21 mouse cellular contexts compared by ENCODE assay signal in genomic region chr2:164957548-164958315, GRCm38 (mm10). TPM values are rescaled to one million over a fixed set of nuclear protein-coding genes. Genes with fewer than 3 reads are reported as not detected.
A peak's percentile ranks its signal among the peaks of the same experiment; 100 is the strongest.
DNase-seq lines count a peak whose midpoint lies in the region; ATAC-seq and TF ChIP-seq lines count a peak whose summit lies in the region.
"Had no signal": no experiment of that assay in that cellular context is flagged by ENCODE, and none has a peak within 500 bp of the region (broad histone marks: within the 10 kb centered on the region; RNA-seq: fewer than 3 reads in every experiment).

No protein-coding gene starts in this region.

- DNase-seq in forebrain, postnatal 0 days, result no peak
- DNase-seq in liver, embryonic 14.5 days (ENCODE audit: low read depth in 3 of 3, low spot score in 3 of 3), result no peak
- peak; percentile 97 for DNase-seq in R1 (ENCODE audit: low read depth, low spot score)
- DNase-seq in frontal cortex, postnatal 36 days (ENCODE audit: low spot score in 2 of 2), result no peak
- DNase-seq: adrenal gland, postnatal 36 days; cerebellum, postnatal 10 days; embryo, embryonic 11 days; heart, adult 11 months; liver, embryonic 13.5 days; lung, postnatal 36 days; thymus, adult 18-20 months had no signal

- no peaks in the 10 kb centered on the region for H3K9me3 ChIP-seq in forebrain, postnatal 0 days (ENCODE audit: low read length)
- H3K9me3 ChIP-seq in forebrain, embryonic 12.5 days, result 0 out of 2 replicates have a peak, but pooled peaks cover 3% of the 10 kb centered on the region
- no peaks in the 10 kb centered on the region for H3K9me3 ChIP-seq in liver, embryonic 14.5 days (ENCODE audit: control insufficient read depth, low read length)
- H3K9me3 ChIP-seq in liver, embryonic 12.5 days (replicated peaks), result no peaks in the 10 kb centered on the region
- 0 out of 2 replicates have a peak, but pooled peaks cover 3% of the 10 kb centered on the region for H3K9me3 ChIP-seq in E14TG2a.4 (ENCODE audit: low read length)
- H3K9me3 ChIP-seq: embryonic facial prominence, embryonic 15.5 days; forebrain, embryonic 10.5 days; heart, embryonic 15.5 days; limb, embryonic 10.5 days; neural tube, embryonic 12.5 days had no signal

- no peak overlapping the region for H3K4me3 ChIP-seq in forebrain, postnatal 0 days (ENCODE audit: low read depth, low read length)
- H3K4me3 ChIP-seq in forebrain, embryonic 12.5 days (replicated peaks), result no peak overlapping the region
- no peak overlapping the region for H3K4me3 ChIP-seq in liver, embryonic 14.5 days (ENCODE audit: insufficient read depth in 1 of 2, low read depth in 2 of 2, low read length in 2 of 2)
- no peak overlapping the region for H3K4me3 ChIP-seq in liver, embryonic 12.5 days
- H3K4me3 ChIP-seq in E14TG2a.4 (replicated peaks; ENCODE audit: low read length), result 0 out of 2 replicates have a peak overlapping the region, but pooled peaks have one; percentile 11
- H3K4me3 ChIP-seq: embryonic facial prominence, embryonic 15.5 days; forebrain, embryonic 10.5 days; heart, embryonic 15.5 days; limb, embryonic 10.5 days; liver, embryonic 13.5 days; neural tube, embryonic 12.5 days had no signal

- no peaks in the 10 kb centered on the region; the same call in 1 of the 2 replicates for H3K27me3 ChIP-seq in forebrain, postnatal 0 days (ENCODE audit: insufficient read depth, low read length)
- H3K27me3 ChIP-seq in forebrain, embryonic 12.5 days, result peaks cover 33% of the 10 kb centered on the region
- no peaks in the 10 kb centered on the region; the same call in 1 of the 2 replicates for H3K27me3 ChIP-seq in liver, embryonic 14.5 days (ENCODE audit: control insufficient read depth, insufficient read depth, low read length)
- H3K27me3 ChIP-seq in liver, embryonic 12.5 days (replicated peaks), result peaks cover 79% of the 10 kb centered on the region
- H3K27me3 ChIP-seq in E14TG2a.4 (ENCODE audit: insufficient read depth, low read length), result peaks cover 27% of the 10 kb centered on the region

- no peaks in the 10 kb centered on the region for H3K36me3 ChIP-seq in forebrain, postnatal 0 days (ENCODE audit: insufficient read depth)
- H3K36me3 ChIP-seq in forebrain, embryonic 12.5 days (replicated peaks), result no peaks in the 10 kb centered on the region
- H3K36me3 ChIP-seq in liver, embryonic 14.5 days (replicated peaks; ENCODE audit: control insufficient read depth, insufficient read depth, low read depth), result no peaks in the 10 kb centered on the region
- H3K36me3 ChIP-seq in liver, embryonic 12.5 days, result no peaks in the 10 kb centered on the region
- no peaks in the 10 kb centered on the region for H3K36me3 ChIP-seq in E14TG2a.4 (ENCODE audit: insufficient read depth, low read length)
- H3K36me3 ChIP-seq: embryonic facial prominence, embryonic 15.5 days; forebrain, embryonic 10.5 days; heart, embryonic 15.5 days; limb, embryonic 10.5 days; liver, embryonic 13.5 days; neural tube, embryonic 12.5 days had no signal

- no peak overlapping the region for H3K9ac ChIP-seq in forebrain, postnatal 0 days
- no peak overlapping the region for H3K9ac ChIP-seq in forebrain, embryonic 12.5 days
- H3K9ac ChIP-seq in liver, embryonic 14.5 days (replicated peaks), result no peak overlapping the region
- no peak overlapping the region for H3K9ac ChIP-seq in liver, embryonic 12.5 days
- H3K9ac ChIP-seq: embryonic facial prominence, embryonic 15.5 days; heart, embryonic 15.5 days; liver, embryonic 13.5 days; neural tube, embryonic 12.5 days had no signal

- peaks cover 7% of the 10 kb centered on the region; the same call in 1 of the 2 replicates for H3K4me1 ChIP-seq in forebrain, postnatal 0 days (ENCODE audit: insufficient read depth)
- H3K4me1 ChIP-seq in forebrain, embryonic 12.5 days, result peaks cover 22% of the 10 kb centered on the region
- H3K4me1 ChIP-seq in liver, embryonic 14.5 days (replicated peaks; ENCODE audit: control insufficient read depth in 2 of 2, insufficient read depth in 2 of 2, low read length in 1 of 2), result peaks cover 0 to 3% of the 10 kb centered on the region in 2 experiments; a peak in 2 of 4 replicates
- H3K4me1 ChIP-seq in liver, embryonic 12.5 days, result peaks cover 24% of the 10 kb centered on the region
- H3K4me1 ChIP-seq in E14TG2a.4 (replicated peaks; ENCODE audit: low read depth, low read length), result peaks cover 55% of the 10 kb centered on the region

- H3K4me2 ChIP-seq in forebrain, postnatal 0 days (ENCODE audit: low read depth), result no peak overlapping the region
- H3K4me2 ChIP-seq in forebrain, embryonic 12.5 days, result no peak overlapping the region
- H3K4me2 ChIP-seq in liver, embryonic 14.5 days (ENCODE audit: low read depth), result no peak overlapping the region
- no peak overlapping the region for H3K4me2 ChIP-seq in liver, embryonic 12.5 days
- H3K4me2 ChIP-seq: embryonic facial prominence, embryonic 15.5 days; heart, embryonic 15.5 days; liver, embryonic 13.5 days; neural tube, embryonic 12.5 days had no signal

- no peak for TF ChIP-seq EP300 in liver, embryonic 14.5 days (IDR thresholded peaks at IDR 0.05; ENCODE audit: low read depth)

- TF ChIP-seq CTCF in forebrain, postnatal 0 days (IDR thresholded peaks at IDR 0.05; ENCODE audit: low read depth), result peak; percentile 21; the same call in 1 of the 2 replicates
- peak; percentile 47 for TF ChIP-seq CTCF in liver, embryonic 14.5 days (IDR thresholded peaks at IDR 0.05; ENCODE audit: low read depth)
- peak; percentile 88 for TF ChIP-seq CTCF in E14TG2a.4 (conservative IDR thresholded peaks at IDR 0.05; ENCODE audit: low read length)

- H3K27ac ChIP-seq in forebrain, postnatal 0 days (ENCODE audit: low read depth, low read length), result no peak overlapping the region
- no peak overlapping the region for H3K27ac ChIP-seq in forebrain, embryonic 12.5 days
- H3K27ac ChIP-seq in liver, embryonic 14.5 days, result no peak overlapping the region
- H3K27ac ChIP-seq in liver, embryonic 12.5 days, result no peak overlapping the region
- H3K27ac ChIP-seq: embryonic facial prominence, embryonic 15.5 days; forebrain, embryonic 10.5 days; heart, embryonic 15.5 days; limb, embryonic 10.5 days; liver, embryonic 13.5 days; neural tube, embryonic 12.5 days had no signal

- no peak for ATAC-seq in forebrain, postnatal 0 days
- no peak for ATAC-seq in forebrain, embryonic 12.5 days (ENCODE audit: low FRiP score)
- ATAC-seq in liver, embryonic 14.5 days (ENCODE audit: insufficient read depth), result no peak
- ATAC-seq in liver, embryonic 12.5 days, result no peak
- ATAC-seq in granulocyte monocyte progenitor cell, adult 5-6 weeks (replicated peaks; ENCODE audit: poor library complexity, severe bottlenecking), result no peak
- ATAC-seq: activated CD4-positive, CD25-positive, alpha-beta regulatory T cell, adult 4 months had no signal

- WGBS in forebrain, postnatal 0 days, result 66% methylated on average over 9 of the region's 9 CpGs
- 71% methylated on average over 9 of the region's 9 CpGs for WGBS in forebrain, embryonic 12.5 days
- WGBS in liver, embryonic 14.5 days (ENCODE audit: insufficient replicate concordance), result 62% methylated on average over 9 of the region's 9 CpGs
- WGBS in liver, embryonic 12.5 days (ENCODE audit: insufficient replicate concordance), result 56% methylated on average over 9 of the region's 9 CpGs

RNA-seq across cellular contexts. Expression of gene Slc12a5, which starts 2.9 kb away (rescaled TPM):
- 83.2 and 139 TPM in 2 replicates for total RNA-seq in forebrain, postnatal 0 days (2014; rRNA removed)
- polyA plus RNA-seq in forebrain, postnatal 0 days (2015; fragmentation: Nextera tagmentation; extraction: Ambion mirVana), result 24.5 and 41.6 TPM in 2 replicates
- 5.6 and 6.2 TPM in 2 replicates for polyA plus RNA-seq in forebrain, embryonic 12.5 days (2016; fragmentation: Nextera tagmentation; extraction: Ambion mirVana)
- polyA plus RNA-seq in liver, embryonic 14.5 days (2012; rRNA removed), result 0.42 and 0.60 TPM in 2 replicates
- 0.10 and 0.24 TPM in 2 replicates for polyA plus RNA-seq in liver, embryonic 14.5 days (2014; fragmentation: Nextera tagmentation; extraction: Ambion mirVana)
- 0.50 and 0.63 TPM in 2 replicates for polyA plus RNA-seq in liver, embryonic 12.5 days (2016; fragmentation: Nextera tagmentation; extraction: Ambion mirVana)
- total RNA-seq in granulocyte monocyte progenitor cell, adult 5-6 weeks (2014; fragmentation: Nextera tagmentation), result 0.21 TPM in 1 of 2 replicates, not detected in the other
- total RNA-seq in granulocyte monocyte progenitor cell, adult 5-6 weeks (2017), result 0.43 TPM in 1 of 2 replicates, not detected in the other

RNA-seq across cellular contexts. Expression of gene Mmp9, which starts 17.2 kb away (rescaled TPM):
- 5.3 and 14.2 TPM in 2 replicates for total RNA-seq in forebrain, postnatal 0 days (2014; rRNA removed)
- 5.3 and 8.3 TPM in 2 replicates for polyA plus RNA-seq in forebrain, postnatal 0 days (2015; fragmentation: Nextera tagmentation; extraction: Ambion mirVana)
- 3.6 and 4.4 TPM in 2 replicates for polyA plus RNA-seq in forebrain, embryonic 12.5 days (2016; fragmentation: Nextera tagmentation; extraction: Ambion mirVana)
- polyA plus RNA-seq in liver, embryonic 14.5 days (2012; rRNA removed), result 0.97 and 1.00 TPM in 2 replicates
- polyA plus RNA-seq in liver, embryonic 14.5 days (2014; fragmentation: Nextera tagmentation; extraction: Ambion mirVana), result 0.76 and 1.2 TPM in 2 replicates
- 1.9 TPM in 2 replicates for polyA plus RNA-seq in liver, embryonic 12.5 days (2016; fragmentation: Nextera tagmentation; extraction: Ambion mirVana)
- 0.95 TPM in 1 of 2 replicates, not detected in the other for total RNA-seq in granulocyte monocyte progenitor cell, adult 5-6 weeks (2014; fragmentation: Nextera tagmentation)
- total RNA-seq in granulocyte monocyte progenitor cell, adult 5-6 weeks (2017), result 10.0 and 10.7 TPM in 2 replicates

RNA-seq across cellular contexts. Expression of gene Zfp335, which starts 46.2 kb away (rescaled TPM):
- 20.9 and 26.0 TPM in 2 replicates for total RNA-seq in forebrain, postnatal 0 days (2014; rRNA removed)
- 10.0 and 11.2 TPM in 2 replicates for polyA plus RNA-seq in forebrain, postnatal 0 days (2015; fragmentation: Nextera tagmentation; extraction: Ambion mirVana)
- 18.3 and 19.1 TPM in 2 replicates for polyA plus RNA-seq in forebrain, embryonic 12.5 days (2016; fragmentation: Nextera tagmentation; extraction: Ambion mirVana)
- 8.8 and 10.1 TPM in 2 replicates for polyA plus RNA-seq in liver, embryonic 14.5 days (2012; rRNA removed)
- 4.0 and 5.2 TPM in 2 replicates for polyA plus RNA-seq in liver, embryonic 14.5 days (2014; fragmentation: Nextera tagmentation; extraction: Ambion mirVana)
- polyA plus RNA-seq in liver, embryonic 12.5 days (2016; fragmentation: Nextera tagmentation; extraction: Ambion mirVana), result 10.5 and 11.2 TPM in 2 replicates
- 11.5 and 16.3 TPM in 2 replicates for total RNA-seq in granulocyte monocyte progenitor cell, adult 5-6 weeks (2014; fragmentation: Nextera tagmentation)
- 5.6 and 7.5 TPM in 2 replicates for total RNA-seq in granulocyte monocyte progenitor cell, adult 5-6 weeks (2017)

Comparison
In these comparisons a context has a peak if more than half of its experiments do, and no peak if none do; other contexts are left out.
1. CTCF ChIP-seq: peak in every context shown above with its lines; median percentile 88 in E14TG2a.4; 47 in liver, embryonic 14.5 days; 21 in forebrain, postnatal 0 days.